Mouse (Mus musculus) monocyte, adult 2 months (primary cell): ENCODE results near the gene Twf1.

Experiments
- DNase-seq, 2 experiments: peaks; one replicate each; pipeline ENCODE4 v3.0.0; 2022; ENCODE audit warnings: low spot score in 2 of 2, low read depth in 1 of 2

The Twf1 gene

DNA sequence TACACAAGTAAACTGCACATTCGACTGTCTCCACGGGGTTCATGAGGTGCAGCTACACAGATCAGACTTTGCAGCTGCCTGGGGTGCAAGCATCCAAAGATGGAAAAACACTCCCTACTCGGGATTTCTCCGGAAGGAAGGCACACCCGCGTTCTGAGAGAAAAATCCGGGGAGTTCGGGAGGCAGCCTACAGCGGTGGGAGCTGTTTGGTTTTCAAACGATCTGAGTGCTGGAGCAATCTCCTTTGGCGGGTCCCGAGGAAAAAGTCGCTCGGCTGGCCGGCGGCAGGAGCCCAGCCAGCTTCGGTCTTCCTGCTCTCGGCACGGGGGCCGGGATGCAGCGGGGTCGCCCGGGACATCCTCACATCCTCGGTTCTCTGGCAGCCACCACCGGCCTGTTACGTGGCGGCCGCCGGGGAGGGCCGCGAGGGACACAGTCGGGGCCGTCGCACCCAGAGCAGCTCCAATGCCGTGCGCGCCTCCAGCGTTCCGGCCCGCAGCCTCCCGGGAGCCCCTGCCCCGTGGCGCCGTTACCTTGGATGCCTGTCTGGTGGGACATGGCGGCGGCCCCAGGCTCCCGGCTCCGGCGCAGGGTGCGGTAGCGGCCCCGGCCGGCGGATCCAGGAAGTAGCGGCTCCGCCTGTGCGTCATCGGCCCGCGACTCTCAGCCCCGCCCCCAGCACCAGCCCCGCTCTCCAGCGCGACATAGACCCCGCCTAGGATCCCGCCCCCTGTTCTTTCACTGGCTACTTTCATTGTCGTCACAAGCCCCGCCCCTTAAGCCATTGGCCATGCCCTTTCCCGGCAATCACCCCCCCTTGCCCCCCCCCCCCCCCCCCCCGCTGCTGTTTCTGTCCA is at the start of gene Twf1:
Gene Twf1 (minus strand): TSS at position 671 of the 857 bp plus-strand sequence.
- DNase-seq, result peak; percentile 88 to 96

DNA sequence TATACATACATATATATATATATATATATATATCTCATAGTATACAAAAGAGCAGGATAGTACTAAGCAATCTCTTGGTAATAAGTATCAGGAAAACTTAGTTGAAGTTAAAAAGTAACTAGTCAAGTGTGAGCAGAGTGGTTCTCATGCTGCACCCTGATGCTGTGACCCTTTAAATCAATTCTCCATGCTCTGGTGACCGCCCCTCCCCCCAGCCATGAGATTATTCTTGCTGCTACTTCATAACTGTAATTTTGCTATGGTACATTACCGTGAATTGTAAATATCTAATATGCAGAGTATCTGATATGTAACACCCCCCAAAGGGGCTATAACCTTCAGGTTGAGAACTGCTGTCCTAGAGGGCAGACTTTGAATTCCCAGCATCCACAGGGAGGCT is 49.4 kb upstream of the Twf1 start:
- no peak for DNase-seq

DNA sequence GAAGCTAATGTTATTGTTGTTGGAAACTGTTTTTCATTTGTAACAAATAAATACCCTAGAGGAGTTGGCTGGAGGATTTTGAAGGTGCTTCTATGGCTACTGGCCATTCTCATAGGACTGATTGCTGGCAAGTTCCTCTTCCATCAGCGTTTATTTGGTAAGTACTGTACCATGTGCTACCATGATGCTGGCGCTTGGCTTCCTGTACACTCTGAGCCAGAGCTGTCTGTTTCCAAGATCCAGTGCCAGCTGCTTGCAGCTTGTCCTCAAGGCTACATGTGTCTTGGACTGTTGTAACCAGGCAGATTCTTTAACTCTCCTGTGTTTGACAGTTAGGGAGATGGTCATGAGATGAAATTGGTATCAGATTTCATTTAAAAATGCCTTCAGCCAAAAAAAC is 48.5 kb upstream of the Twf1 start:
- no peak for DNase-seq

DNA sequence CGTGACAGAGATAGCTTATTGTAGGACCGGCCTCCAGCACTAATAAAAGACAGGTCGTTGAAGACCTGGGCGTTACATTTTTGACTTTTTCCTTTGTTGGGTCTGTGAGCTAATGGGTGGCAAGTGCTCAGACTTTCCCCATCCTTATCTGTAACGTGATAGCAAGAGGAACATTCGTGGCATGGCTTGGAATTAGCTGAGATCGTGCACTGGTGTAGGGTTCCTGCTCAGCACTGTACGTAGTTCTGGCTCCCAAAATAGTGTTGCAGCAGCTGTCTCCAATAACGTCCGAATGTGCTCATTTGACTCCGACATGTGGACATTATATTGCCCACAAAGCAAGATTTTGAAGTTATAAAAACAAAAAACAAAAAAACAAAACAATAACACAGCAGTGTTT is 44.8 kb upstream of the Twf1 start:
- DNase-seq, result no peak

DNA sequence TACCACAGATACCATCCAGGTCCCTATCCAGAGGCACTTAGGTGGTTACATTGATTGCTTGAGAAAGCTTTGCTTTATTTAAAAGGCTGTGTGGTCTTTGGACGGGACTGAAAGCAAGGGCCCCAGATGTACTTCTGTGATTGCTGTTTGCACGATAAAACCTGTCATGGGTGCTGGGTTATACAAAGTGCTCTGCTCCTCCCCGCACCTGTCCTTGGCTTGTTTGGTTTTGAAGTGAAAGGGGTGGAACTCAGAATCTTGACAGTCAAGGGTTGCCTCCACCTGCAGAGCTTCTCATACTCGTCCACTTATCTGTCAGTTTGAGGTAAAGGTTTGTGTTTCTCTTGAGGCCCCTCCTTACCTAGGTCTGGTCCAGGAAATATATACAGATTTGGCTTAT is 40.9 kb upstream of the Twf1 start:
- DNase-seq, result no peak

DNA sequence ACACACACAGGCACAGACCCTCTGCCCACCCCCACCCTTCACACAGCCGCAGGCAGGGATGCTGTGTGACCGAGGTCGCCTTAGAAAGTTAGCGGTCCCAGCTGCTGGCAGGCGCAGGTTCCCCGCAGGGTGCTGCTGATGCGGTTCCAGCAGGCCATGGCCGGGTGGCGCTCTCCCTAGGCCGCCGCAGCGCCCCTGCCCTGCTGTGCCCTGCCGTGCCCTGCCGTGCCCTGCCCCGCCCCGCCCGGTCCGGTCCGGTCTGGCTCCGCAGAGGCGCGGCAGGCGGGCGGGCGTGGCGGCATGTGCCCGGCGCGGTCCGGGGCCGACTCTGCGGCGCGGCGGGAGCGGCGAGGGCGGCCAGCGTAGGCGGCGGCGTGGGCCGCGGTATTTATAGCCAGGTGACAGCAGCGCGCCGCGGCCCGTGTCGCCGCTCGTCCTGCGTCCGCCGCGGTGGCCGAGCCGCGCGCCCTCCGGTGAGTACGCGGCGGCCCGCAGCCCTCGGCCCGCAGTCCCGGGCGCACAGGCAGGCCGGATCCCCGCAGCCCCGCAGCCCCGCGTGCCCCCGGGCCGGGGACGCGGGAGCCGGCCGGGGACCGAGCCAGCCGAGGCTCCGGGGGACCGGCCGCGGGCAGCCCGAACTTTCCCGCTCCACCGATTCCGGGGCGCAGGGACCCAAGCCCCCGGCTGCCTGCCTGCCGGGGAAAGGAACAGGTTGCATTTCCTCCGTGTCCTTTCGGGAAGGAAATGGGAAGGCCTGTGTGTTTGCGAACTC is 39.3 kb upstream of the Twf1 start, which contains the start of gene Tmem117:
Gene Tmem117 (plus strand): TSS at position 403 of the 772 bp plus-strand sequence.
- no peak for DNase-seq

DNA sequence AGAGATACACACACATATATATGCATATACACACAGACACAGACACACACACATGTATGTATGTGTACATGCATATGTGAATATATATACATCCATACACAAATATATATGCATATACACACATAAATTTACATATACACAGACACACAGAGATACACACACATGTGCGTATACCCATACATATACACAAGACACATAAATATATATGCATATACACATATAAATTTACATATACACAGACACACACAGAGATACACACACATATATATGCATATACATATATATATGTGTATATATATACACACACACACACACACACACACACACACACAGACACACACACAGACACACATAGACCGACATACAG is 38.8 kb upstream of the Twf1 start:
- DNase-seq, result no peak

DNA sequence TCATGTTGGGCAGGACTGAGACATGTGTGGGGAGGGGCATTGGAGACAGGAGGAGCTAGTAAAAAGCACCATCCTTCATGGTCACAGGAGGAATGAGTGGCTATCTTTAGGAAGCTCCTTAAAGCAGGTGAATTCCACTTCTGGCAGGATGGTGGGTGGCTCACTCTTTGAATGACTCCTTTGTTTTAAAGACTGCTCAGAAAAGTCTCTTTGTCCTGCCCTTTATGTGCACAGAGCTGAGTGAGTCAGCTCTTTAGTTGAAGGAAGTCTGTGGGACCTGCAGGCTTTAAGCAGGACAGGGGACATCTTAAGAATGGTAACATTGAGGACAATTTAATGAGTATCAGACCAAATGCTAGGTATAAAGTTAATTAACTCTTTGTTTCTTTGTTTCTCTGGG is 31.2 kb upstream of the Twf1 start:
- DNase-seq, result no peak

DNA sequence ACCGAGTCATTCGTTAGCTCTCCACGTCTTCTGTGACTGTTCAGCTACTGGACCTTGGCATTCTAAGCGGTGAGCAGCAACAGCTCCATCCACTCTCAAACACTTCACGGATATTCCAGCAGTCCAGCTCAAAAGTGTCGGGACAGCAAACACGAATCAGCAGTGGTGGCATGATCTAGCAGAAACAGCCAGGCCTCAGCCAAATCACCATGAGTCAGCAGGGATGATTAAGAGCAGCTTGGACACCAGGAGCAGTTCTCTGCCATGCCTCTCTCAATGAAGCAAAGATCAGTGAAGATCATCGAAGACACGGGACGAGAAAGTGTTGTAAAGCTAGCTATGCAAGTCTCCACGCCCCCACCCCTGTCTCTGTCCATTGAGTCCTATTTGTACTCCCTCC is 26.3 kb upstream of the Twf1 start:
- DNase-seq, result no peak

DNA sequence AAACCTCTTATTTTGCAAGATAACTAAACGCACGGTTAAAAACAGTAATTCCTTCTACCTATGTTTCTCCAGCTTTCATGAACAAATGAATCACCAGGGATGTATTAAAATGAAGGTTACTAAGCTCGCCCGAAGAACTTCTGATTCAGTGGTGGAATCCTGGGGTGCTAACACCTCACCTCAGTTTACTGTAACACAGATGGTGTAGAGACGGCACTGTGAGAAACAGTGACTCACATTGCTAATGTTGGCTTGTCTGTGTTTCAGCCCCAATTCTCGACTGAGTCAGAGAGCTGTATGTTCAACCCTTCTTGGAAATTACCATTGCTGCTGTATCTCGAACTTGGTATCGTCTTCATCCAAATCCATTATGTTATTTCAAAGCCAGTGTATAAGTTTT is 18.1 kb upstream of the Twf1 start:
- DNase-seq, result no peak

DNA sequence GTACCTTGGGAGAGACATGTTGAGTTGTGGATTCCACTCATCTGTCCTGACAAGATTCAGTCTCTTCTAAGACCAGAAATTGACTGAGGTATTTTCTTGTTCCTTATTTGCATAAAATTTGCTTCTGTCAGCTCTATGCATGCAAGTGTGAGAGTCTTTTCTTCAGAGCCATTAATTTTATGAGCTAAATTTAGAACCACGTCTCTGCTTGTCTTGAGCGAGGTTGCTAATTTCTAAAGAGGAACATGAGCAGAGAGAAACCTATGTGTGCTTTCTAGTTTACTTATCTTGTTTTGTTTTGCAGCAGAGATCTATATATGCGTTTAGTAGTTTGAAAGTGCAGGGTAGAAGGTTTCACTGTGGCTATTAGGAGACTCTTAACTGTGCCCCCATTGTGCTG is 12.8 kb upstream of the Twf1 start:
- no peak for DNase-seq

DNA sequence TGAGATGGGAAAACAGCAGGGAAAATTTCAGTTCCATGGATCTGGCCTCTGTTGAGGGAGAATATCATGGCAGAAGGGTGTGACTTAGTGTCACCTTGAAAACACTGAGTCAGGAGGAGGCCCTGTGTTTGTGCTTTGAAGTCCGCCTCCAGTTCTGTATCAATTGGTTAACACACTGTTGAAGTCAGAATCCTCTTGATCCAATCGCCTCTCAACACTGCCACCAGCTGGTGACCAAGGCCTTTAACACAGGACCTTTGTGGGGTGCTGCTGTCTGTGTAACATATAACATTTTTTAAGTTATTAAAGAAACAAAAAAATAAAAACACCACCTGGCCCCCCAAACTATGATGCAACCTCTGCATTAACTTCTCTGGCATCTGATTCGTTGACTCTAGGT is 11.7 kb upstream of the Twf1 start:
- DNase-seq, result no peak

DNA sequence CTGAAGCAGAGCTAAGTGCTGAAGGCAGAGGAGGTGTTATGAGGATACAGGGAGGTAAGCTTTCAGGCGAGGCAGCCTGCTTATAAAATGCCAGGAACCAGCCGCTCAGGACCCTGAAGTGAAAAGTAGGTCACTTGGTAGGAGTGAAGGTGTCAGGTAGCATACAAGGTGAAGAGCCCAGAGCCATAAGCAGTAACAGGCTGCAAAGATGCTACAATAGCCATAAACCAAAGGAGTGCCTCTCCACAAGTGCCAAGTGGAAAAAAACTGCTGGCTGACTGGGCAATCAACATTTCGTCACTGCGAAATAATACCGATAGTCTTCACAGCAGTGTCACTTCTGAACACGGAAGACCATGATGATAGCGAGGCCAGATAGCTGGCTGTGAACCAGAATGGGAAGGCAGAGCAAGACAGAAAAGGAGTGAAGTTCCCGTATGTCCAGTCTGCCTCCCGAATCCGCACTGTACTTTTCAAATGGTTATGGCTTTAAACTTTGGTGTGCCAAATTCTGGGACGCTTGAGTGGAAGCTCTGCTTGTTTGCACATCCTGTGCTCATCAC is 10.5 kb upstream of the Twf1 start:
- no peak for DNase-seq

DNA sequence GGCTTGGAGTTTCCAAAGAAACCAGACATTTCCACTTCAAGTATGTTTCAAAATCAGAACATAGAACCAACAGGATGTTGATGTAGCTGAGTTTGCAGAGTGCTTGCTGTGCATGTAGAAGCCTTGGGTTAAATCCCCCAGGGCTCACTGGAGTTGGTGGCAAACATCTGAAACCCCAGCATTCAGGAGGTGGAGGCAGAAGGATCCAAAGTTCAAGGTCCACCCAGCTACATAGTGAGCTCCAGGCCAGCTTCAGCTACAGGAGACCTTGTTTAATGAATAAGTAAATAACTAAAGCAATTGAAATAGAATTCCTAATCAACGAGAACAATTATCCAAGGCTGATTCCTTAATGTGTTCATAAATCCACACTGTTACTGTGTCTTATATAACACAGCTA is 3.9 kb upstream of the Twf1 start:
- no peak for DNase-seq

DNA sequence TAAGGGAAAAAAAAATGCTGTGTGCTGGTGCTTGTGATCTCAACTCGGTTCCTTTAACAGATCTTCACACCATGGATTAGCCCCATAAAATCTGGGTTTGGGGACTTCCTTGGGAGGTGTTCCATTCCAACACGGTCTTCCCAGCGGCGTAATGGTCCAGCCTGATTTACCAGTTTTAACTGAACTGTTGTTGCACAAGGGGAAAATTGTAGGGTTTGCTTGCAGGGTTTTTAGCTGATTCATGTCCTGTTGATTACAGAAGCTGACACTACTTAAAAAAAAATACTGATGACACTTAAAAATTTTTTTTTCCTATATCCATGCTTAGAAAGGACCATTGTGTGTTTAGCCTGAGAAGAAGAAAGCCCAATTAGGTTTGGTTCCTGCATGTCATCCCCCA is 1.7 kb upstream of the Twf1 start:
- no peak for DNase-seq

DNA sequence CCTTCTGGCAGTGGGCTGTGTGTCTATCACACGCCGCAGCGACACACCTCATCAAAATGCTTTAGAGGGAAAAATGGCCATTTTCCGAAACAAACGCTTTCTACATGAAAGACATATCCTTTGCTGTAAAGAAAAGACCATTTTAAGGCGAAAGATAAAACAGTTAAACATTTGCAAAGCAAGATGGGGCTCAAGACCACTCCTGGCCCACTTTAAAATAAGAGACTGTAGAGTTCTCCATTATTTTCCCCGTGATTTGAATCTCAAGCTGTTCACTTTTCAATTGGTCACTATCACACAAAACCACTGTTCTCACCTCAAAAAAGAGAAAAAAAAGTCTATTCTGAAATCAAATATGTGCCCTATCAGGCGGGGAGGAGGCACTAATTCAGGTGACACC is 394 bp upstream of the Twf1 start:
- DNase-seq, result no peak

DNA sequence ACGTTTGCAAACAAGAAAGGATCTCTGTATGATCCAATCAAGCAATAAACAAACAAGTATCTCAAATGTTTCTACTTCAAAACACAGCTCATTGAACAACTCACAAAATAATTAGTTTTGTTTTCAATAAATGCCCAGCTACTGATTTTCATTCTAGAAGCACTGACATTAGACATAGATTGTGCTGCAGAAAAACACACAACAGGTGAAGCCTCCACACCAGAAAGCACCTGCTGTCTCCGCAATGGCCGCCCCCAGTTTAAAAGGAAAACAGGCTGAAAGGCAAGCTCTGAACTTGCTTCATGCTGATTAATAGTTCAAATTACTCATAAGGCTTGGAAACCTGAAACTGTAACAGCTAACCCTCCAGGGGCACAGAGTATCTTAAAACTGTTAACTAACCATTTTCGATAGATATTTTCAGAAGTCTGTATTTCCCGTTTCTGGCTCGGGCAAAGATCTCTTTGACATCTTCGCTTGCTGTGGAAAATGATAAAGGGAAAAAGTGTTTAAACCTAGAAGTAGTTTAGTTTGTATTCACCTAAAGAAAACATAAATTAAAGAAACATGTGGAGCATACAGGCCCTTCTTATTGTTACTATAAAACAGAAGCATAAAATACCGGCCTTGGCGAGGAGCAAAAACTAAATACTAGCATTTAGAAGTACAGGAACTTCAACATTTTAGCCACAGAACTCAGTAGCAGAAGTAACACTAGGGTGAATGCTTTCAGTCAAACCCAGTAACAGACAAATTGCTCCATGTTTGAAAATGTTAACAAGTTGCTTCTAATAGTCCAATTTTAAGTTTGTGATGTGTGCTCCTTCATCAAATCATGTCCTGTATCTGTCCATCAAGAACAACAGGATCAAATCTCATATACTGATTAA is 1.6 kb downstream of the Twf1 start:
- no peak for DNase-seq

DNA sequence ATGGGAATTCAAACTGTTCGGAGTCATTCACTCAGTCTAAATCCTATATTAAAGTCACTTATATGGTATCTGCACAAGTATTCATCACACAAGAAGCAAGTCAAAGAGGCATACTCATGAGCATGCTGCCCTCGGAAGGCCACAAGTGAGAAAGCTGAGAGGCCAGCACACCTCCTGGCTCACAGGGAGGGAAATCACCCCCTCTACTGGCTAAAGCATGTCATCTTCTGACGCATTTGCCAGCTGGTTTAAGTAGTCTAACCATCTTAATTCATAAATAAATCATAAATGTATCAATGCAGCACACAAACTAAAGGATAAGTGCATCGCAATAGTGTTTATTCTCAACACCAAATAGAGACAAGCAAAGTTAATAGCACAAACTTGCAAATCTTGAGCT is 5.0 kb downstream of the Twf1 start:
- DNase-seq, result no peak

DNA sequence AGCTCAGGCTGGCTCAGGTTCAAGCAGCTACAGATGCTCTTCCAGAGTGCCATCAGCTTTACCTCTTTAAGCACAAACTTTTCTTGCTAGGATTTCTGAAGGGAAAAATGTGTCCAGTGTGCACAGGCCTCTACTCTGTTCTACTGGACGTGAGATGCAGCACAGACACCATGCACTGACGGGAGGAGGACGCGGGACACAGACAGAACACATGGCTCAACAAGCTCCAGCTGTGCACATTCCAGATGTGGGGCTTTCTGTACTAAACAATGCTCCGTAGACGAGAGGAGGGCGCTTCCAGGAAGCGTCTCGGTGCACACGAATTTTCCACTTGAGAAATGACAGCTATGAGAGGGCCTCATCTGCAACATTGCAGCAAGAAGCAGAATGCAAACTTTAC is 6.5 kb downstream of the Twf1 start:
- DNase-seq, result no peak

DNA sequence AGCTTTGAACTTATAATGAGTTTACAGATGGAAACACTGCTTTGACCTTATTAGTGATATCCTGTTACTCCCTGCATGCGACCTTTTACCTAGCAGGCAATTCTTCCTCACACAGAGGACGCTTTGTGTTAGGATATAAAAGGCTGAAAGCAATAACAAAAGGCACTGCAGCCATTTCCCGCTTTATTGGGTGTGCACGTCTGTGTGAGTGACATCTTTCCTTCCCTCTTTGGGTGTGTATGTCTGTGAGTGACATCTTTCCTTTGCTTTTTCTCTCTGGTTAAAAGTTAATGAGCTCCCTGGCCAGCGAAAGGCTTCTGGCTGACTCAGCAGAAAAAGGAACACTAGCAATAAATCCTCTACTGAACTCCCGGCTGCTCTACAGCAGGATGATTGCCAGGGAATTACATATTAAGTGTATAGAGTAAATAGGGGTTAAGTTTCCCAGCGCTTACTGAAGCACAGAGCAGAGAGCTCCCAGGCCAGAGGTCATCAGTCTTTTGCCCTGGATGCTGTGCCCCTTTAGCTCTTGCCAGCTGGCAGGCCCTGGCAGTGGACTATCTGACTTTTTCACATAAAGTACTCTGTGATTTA is 7.6 kb downstream of the Twf1 start:
- DNase-seq, result no peak
